Mouse (Mus musculus) layer of hippocampus, postnatal 36 days (tissue): ENCODE results near the gene Eml4. TPM values are rescaled to one million over a fixed set of nuclear protein-coding genes. Genes with fewer than 3 reads are reported as not detected.
A peak's percentile ranks its signal among the peaks of the same experiment; 100 is the strongest.

Experiments used
- DNase-seq, 2 experiments: peaks; one replicate each; pipeline ENCODE4 v3.0.0; 2022
- total RNA-seq, 2 experiments: library from RNA; stranded (reverse); gene quantifications; 2 replicates each; pipeline ENCODE4 v1.2.3; 2021

Gene Eml4
- total RNA-seq, 2 experiments from 2014 or later, result 25.8 to 27.0 TPM

DNA sequence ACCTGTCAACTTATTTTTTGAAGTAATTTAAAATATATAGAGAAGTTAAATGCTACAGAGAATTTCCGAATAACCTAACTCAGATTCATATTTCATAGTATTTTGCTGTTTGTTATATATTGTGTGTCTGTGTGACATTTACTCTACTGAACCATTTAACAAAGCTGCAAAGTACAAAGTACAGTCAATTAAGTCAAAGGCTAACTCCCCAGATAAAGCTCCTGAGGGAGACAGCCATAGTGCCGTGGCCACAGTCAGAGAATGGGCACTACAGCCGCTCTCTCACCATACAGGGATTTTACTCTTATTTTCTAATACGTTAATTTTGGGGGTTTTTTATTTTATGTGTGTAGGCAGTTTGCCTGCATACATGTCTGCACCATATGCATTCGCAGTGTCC lies 32.0 kb downstream of the Eml4 start:
- DNase-seq, result no peak

DNA sequence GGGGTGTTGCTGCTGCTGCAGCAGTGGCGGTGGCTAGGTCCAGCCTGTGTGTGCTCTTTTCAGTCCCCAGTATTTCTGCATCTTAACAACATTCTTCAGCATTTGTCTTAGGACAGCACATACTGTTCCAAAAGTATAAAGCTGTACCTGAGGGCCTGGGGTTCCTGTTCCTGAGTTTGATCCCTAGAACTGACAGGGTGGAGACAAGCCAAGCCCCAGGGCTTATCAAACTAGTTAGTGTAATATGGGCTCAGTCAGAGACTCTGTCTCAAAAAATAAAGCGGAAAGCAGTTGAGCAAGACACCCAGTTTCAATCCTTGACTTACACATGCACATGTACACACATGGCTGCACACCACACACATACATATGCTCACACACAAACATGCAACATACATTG lies 34.2 kb downstream of the Eml4 start:
- DNase-seq, result no peak

DNA sequence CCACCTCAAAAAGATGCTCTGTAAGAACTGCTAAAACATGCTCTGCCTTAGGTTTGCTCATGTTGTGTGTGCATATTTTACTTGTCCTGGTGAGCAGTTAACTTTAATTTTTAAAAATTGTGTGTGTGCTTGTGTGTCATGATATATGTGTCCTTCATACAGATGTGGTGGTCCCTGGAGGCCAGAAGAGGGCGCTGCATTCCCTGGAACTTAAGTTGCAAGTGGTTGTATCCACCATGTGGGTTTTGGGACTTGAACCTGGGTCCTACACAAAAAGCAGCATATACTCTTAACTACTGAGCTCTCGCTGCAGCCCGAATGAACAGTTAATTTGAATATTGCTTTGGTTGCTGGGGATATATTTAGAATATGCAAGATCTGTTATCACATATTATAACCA lies 36.4 kb downstream of the Eml4 start:
- DNase-seq, result no peak

DNA sequence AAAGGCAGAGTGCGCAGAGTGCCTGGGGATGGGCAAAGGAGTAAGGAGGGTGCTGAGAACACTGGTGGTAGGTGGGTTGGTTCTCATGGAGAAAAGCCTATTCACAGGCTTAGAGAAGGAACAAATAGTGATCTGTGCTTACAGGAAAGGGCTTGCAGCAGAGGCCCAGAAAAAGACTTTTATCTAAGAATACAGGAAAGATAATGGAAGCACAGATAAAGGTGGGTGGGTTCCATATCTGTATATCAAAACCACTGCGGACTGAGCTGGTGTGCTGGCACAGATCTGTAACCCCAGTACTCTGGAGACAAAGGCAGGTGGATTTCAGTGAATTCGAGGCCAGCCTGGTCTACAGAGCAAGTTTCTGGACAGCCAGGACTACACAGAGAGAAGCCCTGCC lies 43.3 kb downstream of the Eml4 start:
- no peak for DNase-seq

DNA sequence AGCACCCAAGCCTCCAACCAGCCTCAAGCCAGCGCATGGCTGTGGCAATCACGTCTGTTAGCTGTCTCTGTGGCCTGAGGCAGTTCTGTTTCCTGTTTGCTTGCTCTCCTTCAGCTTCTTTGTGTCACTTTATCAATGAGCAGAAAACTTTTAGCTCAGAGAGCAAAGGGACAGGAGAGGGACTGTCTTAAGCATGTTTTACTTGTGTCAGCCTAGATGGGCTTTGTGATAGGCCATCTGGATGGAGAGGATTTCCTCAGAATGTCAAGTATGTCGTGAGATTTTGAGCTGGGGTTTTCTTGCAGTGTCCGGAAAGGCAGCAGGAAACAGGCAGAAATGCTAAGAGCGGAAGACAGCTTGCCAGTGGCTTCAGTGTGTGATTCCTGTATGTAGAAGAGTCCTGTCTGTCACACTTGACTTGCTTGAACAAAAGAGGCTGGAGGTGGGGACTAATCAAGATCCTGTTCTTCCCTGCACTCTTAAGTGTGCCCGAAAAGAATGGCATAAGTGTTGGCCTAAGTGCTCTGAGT lies 46.9 kb downstream of the Eml4 start:
- DNase-seq, result no peak

DNA sequence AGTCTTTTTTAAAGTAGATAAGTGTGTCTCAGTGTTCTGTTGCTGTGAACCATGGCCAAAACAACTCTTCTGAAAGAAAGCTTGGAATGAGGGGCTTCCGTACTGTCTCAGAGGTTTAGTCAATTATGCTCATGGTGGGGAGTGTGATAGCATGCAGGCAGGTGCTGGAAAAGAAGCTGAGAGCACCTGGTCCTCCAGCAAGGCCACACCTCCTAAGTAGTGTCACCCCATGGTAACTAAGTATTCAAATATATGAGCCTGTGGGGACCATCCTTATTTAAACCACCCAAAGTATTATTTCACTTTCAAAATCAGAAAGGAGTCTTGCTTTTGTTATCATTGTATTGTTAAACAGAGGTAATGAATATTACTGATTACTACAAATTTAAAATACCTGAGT lies 48.0 kb downstream of the Eml4 start:
- no peak for DNase-seq

DNA sequence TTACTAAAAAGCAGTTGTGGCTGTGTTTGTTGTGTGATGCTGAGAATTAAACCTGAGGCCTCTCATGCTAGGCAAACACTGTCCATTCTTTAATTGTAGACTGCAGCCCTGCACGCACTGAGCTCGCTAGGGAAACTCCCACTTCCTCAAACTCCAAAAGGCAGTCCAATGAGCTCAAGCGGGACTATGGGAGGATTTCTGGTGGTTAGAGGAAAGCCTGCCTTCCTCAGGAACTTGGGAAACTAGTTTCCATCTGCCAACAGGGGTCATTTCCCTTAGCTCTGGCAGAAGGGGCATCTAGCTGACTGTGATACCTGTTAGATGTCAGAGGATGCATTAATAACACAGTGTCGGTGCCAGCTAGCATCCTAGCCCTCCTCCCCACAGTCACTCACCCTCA lies 79.9 kb downstream of the Eml4 start:
- no peak for DNase-seq

DNA sequence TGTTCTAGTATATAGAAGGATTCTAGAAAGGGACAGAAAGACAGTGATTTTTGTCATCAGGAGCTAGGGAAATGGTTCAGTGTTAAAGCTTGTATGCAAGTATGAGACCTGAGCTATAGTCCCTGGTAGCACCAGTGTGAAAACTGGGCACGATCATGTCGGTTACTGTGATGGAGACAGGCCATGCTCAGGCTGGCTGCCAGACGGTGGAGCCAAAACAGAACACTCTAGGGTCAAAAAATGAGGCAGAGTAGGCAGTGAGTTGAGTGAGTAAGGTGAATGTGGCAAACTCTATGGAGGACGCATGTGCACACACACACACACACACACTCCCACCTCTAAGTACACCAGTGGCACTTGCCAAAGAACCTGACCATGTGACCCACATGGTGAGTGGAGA lies 92.7 kb downstream of the Eml4 start:
- no peak for DNase-seq

DNA sequence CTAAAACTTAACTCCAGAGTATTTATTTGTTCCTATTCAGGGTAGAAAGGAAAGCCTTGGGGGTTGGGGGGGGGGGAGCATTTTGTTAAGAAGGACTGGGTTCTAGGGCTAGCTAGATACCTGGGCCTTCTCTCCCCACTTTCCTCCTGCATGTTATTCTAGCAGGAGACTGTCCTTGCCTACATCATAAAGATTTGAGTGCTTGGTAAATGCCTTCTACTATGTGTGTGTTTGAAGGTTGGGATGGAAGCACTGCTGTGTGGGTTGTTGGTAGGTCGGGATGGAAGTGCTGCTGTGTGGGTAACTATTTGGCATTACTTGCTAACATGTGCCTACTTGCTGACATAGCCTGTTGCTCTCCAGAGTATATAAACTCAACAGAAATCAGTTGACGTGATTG lies 98.9 kb downstream of the Eml4 start:
- DNase-seq, result no peak

DNA sequence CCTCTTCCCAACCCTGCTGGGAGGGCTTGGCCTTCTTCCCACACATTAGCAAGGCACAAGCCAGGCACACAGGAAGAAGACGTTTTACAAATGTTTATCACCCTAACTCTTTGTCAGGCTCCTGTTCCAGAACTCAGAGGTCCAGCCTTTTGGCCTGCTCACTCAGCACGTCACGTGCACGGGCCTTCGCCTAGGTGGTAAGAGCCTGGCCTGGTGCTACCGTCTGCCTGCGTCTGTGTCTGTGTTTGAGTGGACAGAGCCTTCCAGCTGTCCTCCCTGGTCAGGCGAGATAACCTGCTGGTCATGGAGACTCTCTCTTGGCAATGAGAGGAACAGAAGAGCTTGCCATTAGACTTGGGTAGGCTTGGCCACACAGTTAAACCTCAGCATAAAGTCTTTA lies 100.6 kb downstream of the Eml4 start:
- no peak for DNase-seq

DNA sequence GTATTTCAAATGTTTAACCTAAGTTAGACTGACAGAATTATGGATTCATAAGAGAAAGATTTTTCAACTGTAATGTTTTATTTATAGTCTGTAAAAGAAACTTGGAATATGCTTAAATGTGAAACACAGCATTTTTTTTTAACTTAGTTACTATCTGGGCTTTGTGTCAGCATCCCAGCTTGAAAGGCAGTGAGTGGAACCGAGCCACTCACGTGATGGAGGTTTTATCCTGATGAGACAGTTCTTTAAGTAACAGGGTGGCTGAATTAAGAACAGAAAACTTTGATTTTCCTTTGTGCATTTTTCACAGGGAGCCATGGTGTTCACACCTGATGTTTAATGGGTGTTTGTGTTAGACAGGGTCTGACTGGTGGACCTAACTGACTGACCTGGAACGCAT lies 101.1 kb downstream of the Eml4 start:
- no peak for DNase-seq

DNA sequence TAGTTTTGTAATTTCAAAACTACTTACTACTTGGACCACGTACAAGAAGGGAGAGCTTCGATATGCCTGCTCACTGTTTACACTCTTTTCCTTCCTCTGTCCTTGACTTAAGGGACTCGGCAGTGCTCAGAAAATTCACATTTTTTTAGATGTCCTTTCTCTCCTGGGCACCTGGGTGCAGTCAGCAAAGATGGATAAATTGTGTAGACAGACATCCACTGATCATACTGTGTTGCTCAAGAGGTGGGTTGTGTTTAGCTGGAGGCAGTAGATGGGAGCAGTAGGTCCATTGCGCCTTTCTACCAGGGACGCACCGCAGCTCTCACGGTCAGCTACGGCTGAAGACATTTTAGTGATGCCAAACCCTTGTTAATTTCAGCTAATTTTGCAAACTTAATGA lies 101.7 kb downstream of the Eml4 start:
- DNase-seq, result no peak

DNA sequence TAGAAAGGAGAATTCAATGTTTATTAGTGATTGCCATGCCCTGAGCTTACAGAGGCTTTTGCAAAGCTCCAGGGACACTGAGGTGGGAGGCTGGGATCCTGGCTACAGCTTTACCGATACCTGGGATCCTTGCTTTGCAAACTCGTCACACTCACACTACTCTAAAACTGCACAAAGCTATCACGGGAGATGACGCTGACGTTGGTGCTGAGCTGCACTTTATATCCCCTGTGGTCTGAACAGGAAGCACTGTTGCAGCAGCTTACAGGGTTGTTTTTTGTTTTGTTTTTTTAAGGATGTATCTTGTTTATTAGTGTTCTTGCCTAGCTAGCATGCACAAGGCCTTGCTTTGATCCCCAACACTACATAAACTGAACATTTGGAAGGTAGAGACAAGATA lies 102.9 kb downstream of the Eml4 start:
- no peak for DNase-seq

DNA sequence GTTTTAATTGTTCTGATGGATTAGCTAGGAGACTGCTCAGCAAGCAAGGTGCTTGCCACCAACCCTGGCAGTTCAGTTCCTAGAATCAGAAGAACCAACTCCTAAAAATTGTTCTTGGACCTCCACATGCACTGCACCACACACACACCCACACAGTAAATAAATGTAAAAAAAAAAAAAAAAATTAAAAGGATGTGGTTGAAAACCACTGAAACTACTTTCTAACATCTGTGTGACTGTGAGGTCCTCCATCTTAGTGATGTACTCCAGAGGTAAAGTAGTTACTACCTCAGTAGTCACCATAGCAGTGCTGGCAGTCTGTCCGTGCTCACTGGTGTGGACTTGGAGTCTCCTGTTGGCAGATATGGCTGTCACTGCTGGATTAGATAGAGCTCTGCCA lies 106.5 kb downstream of the Eml4 start:
- no peak for DNase-seq

DNA sequence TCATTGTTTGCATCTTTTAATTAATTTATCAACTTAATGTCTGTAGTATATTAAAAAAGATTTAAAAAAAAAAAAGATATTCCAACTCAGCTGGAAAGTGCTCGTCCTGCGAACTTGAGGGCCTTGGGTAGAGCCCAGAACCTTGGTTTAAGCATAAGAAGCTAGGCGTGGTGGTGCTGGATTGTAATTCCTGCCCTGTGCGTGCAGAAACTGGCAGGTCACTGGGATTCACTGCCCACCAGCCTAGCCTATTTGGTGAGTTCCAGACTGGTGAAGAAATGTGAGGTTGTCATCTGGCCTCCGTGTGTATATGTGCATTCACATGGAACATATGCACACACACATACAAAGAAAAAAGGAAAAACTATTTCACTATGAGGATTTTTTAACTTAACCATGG lies 115.2 kb downstream of the Eml4 start:
- no peak for DNase-seq

DNA sequence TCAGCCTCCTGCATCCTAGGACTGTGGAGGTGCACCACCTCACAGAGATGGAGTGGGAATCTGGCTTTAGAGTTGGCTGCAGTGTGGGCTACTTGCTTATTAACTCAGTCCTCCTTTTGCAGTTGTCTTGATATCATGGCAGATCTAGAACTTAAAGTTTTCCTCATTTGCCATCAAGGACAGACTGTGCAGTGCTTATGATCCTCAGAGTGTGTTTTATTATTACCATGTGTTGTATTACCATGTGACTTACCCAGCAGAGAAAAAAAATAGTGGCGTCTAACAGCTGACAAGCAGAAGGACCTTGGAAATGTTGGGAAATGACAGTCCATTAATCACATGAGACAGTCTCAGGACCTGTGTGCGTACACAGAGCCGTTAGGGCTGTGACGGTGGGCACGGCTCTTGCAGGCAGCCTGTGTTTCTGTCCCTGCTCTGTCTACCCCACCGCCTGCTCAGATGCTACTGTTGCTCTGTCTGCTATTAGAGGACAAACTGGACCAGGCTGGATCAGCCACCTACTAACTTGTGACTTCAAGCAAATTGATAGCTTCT lies 116.0 kb downstream of the Eml4 start:
- no peak for DNase-seq

DNA sequence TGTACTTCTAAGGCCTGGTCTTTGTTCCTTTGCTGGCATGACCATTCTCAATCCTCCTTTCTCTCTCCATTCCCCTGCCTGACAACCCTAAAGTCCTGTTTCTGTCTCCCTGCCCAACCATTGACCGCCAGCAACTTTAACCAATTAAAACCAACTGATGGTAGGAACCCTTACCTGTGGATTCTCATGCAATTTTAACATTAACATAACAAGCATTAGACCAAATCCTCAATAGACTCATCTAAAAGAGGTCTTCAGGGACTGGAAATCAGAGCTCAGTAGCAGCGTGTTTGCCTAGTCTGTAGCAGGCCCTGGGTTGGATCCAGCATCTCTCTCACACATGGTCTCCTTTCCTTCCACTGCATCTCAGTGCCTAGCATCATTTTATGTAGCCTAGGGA lies 118.9 kb downstream of the Eml4 start:
- no peak for DNase-seq

DNA sequence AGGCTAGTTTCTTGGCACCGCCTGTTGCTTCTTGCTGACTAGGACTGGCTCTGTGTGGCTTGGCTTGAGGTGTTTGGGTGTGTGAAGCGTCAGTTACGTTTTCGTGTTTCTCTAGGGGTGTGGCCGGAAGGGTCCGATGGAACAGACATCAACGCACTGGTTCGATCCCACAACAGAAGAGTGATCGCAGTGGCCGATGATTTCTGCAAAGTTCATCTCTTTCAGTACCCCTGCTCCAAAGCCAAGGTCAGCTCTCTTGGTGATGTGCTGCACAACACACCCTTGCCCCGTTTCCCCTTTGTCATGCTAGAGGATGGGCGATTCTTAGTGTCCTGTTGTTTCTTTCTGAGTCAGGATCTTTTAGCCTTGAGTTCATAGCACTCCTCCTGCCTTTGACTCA lies 126.4 kb downstream of the Eml4 start:
- no peak for DNase-seq

DNA sequence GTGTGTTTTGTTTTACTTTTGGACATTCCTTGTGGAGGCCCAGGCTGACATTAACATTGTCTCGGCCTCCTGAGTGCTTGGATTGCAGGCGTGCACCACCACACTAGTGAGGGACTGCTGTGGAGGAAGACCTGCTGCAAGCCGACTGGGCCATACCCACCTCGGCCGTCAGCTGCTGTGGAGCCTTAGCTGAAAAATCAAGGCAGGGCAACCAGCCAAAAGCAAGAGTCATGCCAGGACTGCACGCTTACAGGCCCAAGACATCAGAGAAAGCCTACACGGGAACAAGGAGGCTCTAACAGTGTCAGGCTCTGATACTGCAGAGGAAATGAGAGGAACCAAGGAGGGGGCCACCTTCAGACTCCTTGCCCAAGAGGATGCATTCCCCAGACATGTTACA lies 130.8 kb downstream of the Eml4 start:
- peak in 1 of 2 experiments; percentile 6 for DNase-seq

DNA sequence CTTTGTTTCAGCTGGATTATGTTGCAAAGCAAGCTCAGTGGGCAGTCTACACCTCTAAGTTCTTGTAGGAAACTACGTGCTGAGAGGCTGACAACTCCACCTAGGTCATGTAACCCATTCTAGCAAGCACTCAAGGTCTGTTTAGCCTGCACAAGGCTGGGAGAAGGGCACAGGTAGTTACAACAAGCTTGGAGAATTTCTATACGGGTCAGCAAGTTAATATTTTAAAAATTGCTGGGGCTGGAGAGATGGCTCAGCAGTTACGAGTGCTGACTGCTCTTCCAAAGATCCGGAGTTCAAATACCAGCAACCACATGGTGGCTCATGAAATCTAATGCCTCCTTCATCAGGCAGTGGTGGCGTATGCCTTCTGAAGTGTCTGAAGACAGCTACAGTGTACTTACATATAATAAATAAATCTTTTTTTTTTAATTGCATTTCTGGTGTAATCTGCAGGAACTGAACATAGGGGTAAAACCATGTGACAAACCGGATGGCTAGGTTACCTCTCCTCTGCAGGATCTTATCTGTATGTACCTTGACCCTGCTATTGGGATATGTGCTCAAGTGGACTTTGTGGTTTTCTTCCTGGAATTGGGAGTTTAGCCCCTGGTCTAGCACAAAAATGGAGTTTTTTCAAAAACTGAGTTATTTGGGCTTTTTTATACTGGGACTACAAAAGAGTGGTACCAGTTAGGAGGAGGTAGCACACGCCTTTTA lies 132.2 kb downstream of the Eml4 start:
- no peak for DNase-seq

DNA sequence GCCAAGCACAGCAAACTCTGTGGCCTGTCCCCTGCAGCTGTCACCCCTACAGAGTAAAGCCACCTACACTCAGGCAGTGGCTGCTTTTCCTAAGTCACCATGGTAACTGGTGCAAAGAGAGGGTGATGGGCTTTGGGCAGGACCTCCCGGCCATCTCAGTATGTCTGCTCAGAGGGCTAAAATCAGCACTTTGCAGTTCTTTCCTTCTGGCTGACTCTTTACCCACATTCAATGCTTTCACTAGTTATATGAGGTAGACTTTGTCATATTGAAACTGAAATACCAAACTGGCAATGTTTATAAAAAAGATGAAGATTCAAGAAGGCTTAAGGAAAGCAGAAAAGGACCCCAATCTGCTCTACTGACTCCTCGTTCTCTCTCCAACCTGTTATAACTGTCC lies 133.1 kb downstream of the Eml4 start:
- DNase-seq, result no peak

DNA sequence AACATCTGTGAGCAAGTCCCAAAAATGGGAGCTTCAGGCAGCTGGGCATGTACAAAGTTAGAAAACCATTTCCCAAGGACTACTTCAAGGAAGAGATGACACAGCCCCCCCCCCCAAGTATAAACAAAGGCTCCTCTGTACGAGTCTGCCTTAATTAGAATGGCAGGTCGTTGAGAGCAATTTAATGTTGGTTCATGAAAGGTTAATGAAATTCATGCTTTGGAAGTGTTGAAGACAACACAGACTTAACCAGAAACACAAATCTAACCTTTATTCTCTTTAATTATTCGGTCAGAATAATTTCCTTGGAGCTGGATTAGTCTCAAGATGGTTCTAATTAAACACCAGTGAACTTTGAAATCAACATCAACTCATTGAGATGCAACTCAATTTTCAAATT lies 137.0 kb downstream of the Eml4 start:
- no peak for DNase-seq

DNA sequence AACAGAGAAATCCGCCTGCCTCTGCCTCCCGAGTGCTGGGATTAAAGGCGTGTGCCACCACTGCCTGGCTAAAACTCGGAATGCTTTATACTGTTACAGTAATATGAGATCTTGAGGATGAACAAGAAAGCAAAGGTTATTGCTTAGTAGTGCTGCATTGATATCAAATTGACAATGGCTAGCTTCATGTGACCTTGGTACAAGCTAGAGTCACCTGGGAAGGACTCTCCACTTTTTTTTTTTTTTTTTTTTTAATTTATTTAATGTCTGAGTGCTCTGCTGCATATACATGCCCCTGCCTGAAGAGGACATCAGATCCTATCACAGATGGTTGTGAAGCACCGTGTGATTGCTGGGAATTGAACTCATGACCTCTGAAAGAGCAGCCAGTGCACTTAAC lies 148.2 kb downstream of the Eml4 start:
- DNase-seq, result no peak

DNA sequence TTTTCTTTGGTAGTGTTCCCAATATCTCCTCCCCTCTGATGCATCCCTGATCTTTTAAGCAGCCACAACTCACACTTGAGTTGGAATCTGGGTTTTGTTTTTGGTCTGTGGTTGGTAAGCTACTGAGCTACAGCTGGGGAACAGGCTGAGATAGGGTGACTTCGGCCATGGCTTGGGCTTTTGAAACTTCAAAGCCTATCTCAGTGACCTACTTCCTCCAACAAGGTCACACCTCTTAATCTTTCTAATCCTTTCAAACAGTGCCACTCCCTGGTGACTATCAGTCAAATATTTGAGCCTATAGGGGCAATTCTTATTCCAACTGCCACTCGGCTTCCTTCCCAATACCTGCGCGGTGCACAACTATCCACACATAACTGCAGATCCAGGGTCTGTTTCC lies 149.0 kb downstream of the Eml4 start:
- DNase-seq, result no peak

DNA sequence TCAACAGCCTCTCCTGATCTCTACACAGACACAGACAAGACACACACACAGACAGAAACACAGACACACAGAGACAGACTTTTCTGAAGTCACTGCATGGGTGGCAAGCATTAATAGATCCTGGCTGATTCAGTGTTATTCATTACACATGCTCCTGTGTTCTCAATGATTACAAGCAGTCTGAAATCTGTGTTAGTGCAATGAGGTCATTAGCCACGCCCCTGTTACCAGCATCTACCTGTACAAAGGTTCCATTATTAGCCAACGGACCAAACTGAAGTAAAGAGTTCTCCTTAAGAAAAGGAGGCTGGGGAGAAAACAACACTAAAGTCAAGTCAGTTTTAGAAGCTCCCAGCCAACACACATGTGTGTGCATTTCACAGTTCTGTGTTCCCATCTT lies 153.0 kb downstream of the Eml4 start:
- no peak for DNase-seq
